Mouse (Mus musculus) cerebellum, adult 9-11 months (tissue): ENCODE data around the gene Rplp0.
"Not testable (repeated sequence)": the region's sequence is repeated elsewhere in the genome, so short reads cannot be mapped to it uniquely, and the experiment has no call there.

ENCODE experiments used
- DNase-seq: peaks from one replicate; pipeline ENCODE4 v3.0.0; 2022

The Rplp0 gene

DNA sequence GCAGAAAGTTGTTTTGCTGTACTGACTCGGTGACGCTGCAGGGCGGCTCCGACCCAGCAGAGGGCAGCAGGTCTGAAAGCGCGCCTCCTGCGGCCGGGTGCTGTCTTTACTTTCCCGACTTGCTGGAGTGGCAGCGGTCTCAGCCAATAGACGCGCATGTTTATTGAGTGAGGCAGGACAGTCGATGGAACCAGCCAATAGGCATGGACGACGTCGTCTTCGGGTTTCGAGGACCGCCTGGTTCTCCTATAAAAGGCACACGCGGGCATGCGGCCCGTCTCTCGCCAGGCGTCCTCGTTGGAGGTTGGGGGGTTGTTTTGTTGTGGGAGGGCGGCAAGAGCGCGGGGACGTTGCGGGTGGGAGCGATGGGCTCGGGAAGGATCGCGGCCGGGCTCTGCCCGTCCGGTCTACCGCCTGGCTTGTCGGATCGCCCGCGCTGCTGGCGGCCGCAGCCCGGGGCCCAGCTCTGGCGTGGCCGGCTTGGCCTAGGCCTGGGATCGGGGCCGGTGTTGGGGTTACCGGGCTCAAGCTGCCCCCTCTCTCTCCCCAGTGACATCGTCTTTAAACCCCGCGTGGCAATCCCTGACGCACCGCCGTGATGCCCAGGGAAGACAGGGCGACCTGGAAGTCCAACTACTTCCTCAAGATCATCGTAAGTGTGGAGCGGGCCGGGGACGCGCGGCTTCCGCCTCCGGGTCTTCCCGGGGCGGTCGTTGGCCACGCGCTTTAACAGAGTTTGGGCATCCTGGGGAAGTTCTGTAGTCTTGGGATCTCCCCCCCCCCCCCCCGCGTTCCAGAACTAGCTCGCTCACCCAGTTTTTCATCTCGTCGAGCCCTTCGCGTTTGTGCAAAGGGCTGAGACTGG, at the start of gene Rplp0:
TSS of gene Rplp0 (plus strand) at position 231 of the 865 bp plus-strand sequence.
- DNase-seq = peak; percentile 99

- DNase-seq = peak; percentile 58
These were observed 49.2 kb upstream of the Rplp0 start for GRCm38 (mm10) chr5:115509790-115510689.

GRCm38 (mm10) chr5:115512375-115512774, 46.9 kb upstream of the Rplp0 start:
- DNase-seq = no peak

GRCm38 (mm10) chr5:115513246-115513645, 46.0 kb upstream of the Rplp0 start:
- no peak for DNase-seq

DNA sequence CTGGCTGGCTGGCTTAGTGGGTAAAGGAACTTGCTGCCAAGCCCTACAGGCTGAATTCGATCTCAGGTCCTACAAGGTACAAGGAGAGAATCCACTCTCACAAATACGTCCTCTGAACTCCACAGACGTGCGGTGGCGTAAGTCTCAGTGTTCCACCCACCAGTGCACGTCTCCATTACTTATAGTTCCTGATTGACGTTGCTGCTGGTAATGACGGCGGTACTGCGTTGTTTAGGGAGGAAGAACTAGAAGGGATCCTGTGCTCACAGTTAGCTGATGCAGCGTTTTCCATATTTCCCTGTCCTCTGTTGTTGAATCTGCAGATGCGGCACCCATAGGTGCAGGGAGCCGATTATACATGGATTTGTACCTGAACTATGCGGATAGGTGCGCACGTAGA, 45.5 kb upstream of the Rplp0 start:
- no peak for DNase-seq

DNA sequence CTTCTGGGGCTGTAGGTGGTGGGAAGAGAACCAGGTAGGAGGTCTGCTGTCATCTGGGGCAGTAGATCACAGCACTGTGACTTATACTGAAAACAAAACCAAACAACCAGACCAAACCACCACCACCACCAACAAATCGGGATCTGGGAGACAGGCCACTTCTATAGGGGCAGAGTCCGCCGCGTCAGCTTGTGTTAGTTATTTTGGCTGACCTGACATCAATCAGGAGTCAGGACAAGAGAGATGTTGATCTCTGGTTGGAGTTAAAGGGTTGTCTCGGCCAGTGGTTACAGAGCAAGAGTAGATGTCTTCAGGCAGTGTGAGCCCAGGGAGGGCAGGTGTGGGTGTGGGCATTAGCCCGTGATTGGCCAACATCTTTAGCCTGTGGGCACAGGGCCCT, 44.9 kb upstream of the Rplp0 start:
- no peak for DNase-seq

DNA sequence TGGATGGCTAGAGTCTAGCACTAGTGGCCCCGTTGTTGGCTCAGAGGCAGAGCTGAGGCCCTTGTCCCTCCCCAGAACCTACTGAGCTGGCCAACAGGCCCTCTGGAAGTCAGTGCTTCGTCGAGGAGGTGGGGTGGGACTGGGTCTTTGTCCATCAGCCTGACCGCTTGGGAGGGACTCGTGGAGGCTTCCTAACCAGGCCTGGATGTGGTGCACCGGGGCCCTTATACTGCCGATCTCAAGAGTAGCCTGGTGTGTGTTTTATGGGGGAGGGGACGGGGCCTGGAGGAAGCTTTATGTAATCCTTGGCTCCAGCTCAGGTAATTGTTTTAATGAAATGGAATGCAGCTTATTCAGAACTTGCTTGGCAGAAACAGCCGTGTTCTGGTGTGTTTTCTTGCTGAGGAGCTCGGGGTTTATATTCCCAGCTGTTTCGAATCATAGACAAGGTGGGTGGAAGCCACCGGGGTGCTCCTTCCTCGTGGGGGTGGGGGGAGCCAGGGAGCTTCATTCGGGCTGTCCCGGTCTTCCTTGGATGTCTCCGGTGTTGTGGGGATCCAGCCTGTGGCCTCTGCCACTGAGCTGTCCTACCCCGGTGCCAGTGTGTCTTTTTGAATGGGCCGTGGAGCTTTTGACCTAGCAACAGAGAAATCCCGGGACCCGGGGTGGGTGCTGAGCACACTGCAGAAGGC, 44.2 kb upstream of the Rplp0 start:
- peak; percentile 61 for DNase-seq

DNA sequence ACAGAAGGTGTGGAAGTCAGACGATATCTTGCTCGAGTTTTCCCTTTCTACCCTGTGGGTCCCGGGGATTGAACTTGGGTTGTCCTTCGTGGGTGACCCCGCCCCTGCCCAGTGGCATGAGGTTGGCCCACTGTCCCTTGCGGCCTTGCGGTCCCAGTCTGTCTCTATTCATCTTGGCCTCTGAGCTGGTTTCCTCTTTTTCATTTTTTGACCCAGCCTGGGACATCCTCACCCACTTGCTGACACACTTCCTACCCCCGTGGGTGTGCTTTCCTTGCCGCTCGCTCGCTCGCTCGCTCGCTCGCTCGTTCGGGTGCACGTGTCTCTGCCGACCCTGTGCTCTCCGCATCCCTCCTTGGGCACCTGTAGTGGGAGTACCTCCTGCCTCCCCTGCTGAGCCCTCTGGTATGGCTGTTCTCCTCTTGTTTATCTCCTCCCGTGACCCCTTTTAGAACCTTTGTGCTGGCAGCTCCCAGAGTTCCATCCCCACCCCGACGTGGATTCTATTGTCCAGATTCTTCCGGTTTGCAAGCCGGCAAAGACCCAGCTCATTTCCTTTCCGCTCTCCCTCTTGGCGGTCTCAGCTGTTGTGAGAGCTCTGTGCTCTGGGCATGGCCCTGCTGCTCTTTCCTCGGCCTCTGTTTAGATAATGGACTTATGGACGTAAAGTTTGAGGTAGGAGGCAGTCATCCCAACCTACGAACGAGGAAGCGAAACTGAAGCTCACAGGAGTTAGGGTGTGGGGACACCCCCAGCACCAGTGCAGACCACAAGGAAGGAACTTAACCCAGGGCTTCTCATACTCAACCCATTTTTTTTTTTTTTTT, 43.0 kb upstream of the Rplp0 start:
- DNase-seq = no peak

DNA sequence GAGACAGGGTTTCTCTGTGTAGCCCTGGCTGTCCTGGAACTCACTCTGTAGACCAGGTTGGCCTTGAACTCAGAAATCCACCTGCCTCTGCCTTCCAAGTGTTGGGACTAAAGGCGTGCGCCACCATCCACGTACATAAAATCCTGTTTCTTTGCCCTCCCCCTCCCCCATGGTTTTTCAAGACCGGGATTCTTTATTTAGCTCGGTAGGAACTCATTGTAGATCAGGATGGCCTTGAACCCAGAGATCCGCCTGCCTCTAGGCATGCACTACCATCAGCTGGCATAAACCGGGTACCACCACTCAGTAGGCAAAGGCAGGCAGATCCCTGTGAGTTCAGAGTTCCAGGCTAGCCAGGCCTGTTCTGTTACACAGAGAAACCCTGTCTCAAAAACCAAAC, 42.4 kb upstream of the Rplp0 start:
- no peak for DNase-seq

DNA sequence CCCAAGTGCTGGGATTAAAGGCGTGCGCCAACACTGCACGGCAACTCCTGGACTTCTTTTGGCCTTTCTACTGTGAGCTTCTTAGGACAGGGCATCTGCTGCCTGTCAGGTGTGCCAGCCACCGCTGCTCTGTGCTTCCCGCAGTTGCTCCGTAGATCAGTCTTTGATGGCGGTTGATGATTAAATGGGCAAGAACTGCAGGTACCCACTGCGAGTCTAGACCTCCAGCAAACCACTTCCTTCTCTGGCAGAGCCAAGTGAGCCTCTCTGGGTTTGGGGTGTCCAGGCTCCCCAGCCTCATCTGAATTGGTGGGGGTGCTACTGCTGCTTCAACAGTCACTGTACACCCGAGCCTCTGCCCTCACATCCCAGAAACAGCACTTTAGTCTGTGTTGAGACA, 41.8 kb upstream of the Rplp0 start:
- DNase-seq = no peak

DNA sequence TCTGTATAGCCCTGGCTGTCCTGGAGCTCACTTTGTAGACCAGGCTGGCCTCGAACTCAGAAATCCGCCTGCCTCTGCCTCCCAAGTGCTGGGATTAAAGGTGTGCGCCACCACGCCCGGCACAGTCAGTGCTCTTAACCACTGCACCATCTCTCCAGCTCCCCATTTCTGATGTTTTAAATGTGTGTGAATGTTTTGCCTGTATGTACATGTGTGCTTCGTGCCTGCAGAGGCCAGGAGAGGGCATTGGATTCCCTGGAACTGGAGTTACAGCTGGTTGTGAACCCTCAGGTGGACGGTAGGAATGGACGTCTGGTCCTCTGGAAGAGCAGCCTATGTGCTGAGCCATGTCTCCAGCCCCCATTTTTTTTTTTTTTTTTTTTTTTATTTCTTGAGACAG, 41.1 kb upstream of the Rplp0 start:
- DNase-seq = not testable (repeated sequence)

DNA sequence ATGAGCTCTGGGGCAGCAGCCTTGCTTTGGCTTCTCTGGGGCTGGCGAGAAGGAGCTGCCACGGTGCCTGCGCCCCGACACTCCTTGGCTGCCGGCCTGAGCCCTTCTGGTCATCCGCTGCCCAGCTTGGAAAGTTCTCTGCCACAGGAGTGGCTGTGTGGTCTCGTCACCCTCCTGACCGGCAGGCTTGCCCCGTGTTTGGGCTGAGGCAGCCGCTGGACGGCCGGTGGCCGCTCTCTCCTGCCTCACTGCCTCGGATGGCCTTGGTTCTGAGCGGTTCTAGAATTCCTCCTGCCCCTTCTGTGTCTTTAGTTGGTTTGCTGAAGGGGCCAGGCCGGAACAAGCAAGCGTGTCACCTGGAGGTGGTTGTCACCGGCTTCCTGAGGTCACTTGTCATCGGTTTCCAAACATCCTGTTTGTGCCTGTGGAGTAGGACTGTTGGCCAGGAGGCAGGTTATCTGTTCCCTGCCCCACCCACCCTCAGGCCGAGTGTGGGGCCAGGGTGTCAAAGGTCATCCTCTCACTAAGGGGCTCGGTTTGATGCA, 38.9 kb upstream of the Rplp0 start:
- peak; percentile 60 for DNase-seq

DNA sequence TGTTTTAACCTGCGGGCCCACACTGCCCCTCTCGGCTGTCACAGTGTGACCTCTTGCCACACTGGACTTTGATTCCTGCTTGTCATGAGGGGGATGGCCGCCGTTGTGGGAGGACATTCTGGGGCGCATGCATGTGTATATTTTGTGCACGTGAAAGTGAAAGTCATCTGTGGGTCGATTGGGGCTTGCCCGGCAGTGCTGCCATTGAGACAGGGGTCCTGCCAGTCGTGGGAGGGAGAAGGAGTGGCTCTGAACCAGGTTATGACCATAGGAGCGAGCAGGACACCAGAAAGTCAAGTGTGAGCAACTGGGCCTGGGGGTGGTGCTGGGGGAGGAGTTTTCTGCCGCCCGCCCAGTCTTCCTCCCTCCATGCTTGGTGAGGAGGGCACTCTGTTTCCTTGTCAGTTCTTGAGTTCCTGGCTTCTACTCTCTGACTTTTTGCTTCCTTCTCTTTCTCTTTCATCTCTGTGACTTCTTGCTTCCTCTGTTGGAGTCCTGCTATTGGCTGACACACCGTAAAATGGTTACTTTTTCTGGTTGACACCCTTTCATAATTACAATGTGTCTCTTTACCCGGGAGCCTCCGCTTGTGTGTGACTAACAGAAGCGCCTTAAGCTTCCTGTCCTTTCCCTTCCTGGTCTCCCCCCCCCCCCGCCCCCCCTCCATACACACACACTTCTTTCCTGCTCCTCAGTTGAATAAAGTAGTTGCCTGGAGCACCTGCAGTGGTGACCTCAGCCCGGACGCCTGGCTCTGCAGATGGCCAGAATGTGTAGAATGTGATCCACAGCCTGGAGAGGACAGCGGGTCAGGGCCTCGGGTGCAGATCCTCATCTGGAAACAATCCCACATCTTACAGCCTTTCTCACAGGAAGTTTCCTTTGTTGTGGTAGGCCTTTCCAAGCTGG, 37.5 kb upstream of the Rplp0 start:
- DNase-seq = no peak

GRCm38 (mm10) chr5:115522531-115522930, 36.7 kb upstream of the Rplp0 start:
- no peak for DNase-seq

- DNase-seq = no peak
These were observed 36.2 kb upstream of the Rplp0 start for GRCm38 (mm10) chr5:115522981-115523499.

DNA sequence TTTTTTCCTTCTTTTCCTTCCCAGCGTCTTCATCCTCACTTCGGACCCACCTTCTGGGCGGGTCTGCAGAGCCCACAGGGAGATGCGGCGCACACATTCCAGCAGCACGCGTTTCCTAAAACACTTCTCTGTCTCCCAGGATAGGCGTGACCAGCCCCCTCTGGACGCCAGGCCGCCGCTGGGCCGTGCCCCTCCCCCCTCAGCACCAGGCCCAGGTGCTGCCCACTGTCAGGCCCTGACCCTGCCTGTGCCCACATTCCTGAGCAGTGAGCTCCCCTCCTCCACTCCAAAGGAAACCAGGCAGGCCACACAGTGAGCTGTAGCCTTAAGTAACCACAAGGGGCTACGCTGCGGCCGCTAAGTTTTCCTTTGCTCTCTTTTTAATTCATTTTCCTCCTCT, 35.3 kb upstream of the Rplp0 start:
- no peak for DNase-seq

DNA sequence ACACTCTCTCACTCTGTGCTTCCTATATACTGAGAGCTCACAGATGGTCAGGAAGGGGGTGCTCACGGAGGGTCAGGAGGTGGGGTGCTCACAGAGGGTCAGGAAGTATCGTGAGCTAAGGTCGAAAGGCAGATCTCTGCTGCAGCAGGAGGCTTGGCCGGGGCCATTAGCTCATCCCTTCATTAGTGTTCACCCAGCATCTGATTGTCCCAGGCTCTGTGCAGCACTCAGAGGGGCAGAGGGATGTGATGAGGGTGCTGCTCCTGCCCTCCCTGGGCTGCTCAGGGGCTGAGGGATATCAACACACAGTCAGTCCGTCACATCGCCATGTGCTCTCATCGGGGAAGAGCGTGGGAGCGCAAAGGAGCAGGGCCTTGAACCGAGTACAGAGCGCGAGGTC, 34.8 kb upstream of the Rplp0 start:
- DNase-seq = no peak

GRCm38 (mm10) chr5:115525416-115525815, 33.9 kb upstream of the Rplp0 start:
- no peak for DNase-seq

DNA sequence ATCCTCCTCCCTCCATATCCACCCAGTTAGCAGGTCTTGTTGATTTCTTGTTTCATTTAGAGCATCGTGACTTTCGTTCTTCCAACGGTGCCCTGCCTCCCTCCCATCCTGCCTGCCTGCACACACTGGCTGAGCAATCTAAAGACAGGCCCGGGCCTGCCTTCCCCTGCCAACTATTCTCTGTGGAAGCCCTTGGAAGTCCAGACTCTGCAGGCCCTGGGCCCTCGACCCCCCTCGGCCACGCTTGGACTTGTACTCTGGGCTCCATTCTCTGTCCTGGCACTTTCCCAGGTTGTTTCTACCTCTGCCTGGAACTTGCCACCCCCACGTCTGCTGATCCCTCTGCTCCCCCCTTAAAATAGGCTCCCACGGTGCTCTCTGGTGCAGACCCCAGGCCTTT, 33.3 kb upstream of the Rplp0 start:
- peak; percentile 60 for DNase-seq

GRCm38 (mm10) chr5:115526456-115527202, 32.6 kb upstream of the Rplp0 start:
- DNase-seq = no peak
